Mouse (Mus musculus) liver, postnatal 0 days (tissue): Measurements from ENCODE around the gene Rbfox3. TPM values are rescaled to one million over a fixed set of nuclear protein-coding genes. Genes with fewer than 3 reads are reported as not detected.
A peak's percentile ranks its signal among the peaks of the same experiment; 100 is the strongest.

ENCODE experiments used
- ATAC-seq: fragments of 200-750 bp; cut with Nextera tagmentation; 2 replicates; pipeline ENCODE4 v1.8.0; 2017; ENCODE audit warnings: mild to moderate bottlenecking, moderate library complexity
- DNase-seq: peaks from one replicate; pipeline ENCODE4 v3.0.0-alpha.2; 2016
- H3K27ac ChIP-seq: fragments of 300-500 bp; sonication (generic); 2 replicates; pipeline ENCODE4 v1.5.1; 2014; ENCODE audit warnings: antibody characterized with exemption, moderate library complexity, mild to moderate bottlenecking, low read depth
- H3K27me3 ChIP-seq: fragments of 300-500 bp; sonication (generic); 2 replicates; pipeline ENCODE4 v1.6.1; 2014; ENCODE audit warnings: low read length, control low read depth, mixed read lengths; ENCODE audit not compliant: insufficient read depth
- H3K36me3 ChIP-seq: fragments of 300-500 bp; sonication (generic); replicated peaks from 2 replicates; pipeline ENCODE4 v1.6.1; 2014; ENCODE audit warnings: mild to moderate bottlenecking, control low read depth, low read length, moderate library complexity, mixed read lengths; ENCODE audit not compliant: insufficient read depth
- H3K4me1 ChIP-seq: fragments of 300-500 bp; sonication (generic); 2 replicates; pipeline ENCODE4 v1.6.1; 2014; ENCODE audit warnings: antibody characterized with exemption, mild to moderate bottlenecking, control low read depth; ENCODE audit not compliant: insufficient read depth
- H3K4me2 ChIP-seq: fragments of 300-500 bp; sonication (generic); 2 replicates; pipeline ENCODE4 v1.6.1; 2014; ENCODE audit warnings: low read depth, mild to moderate bottlenecking, low read length, moderate library complexity, mixed read lengths
- H3K4me3 ChIP-seq: fragments of 300-500 bp; sonication (generic); 2 replicates; pipeline ENCODE4 v1.5.1; 2014; ENCODE audit warnings: low read depth, low read length
- H3K9ac ChIP-seq: fragments of 300-500 bp; sonication (generic); replicated peaks from 2 replicates; pipeline ENCODE4 v1.6.1; 2014; ENCODE audit warnings: mild to moderate bottlenecking, moderate library complexity
- H3K9me3 ChIP-seq: fragments of 300-500 bp; sonication (generic); 2 replicates; pipeline ENCODE4 v1.6.1; 2016; ENCODE audit warnings: mild to moderate bottlenecking, control low read depth, low read length, mixed read lengths
- CTCF ChIP-seq: sonication (generic); IDR thresholded peaks from 2 replicates; pipeline ENCODE4 v1.5.1; 2016; ENCODE audit warnings: antibody characterized with exemption, low read depth
- EP300 ChIP-seq: IDR thresholded peaks from 2 replicates; pipeline ENCODE4 v1.6.1; 2016; ENCODE audit warnings: antibody characterized with exemption, low read depth, mild to moderate bottlenecking
- WGBS: fragments of 180-500 bp; shearing (Covaris S2); extraction: QIAGEN DNeasy Blood & Tissue Kit; methylation state at CpG from one replicate; pipeline ENCODE4 v1.1.7; 2014; ENCODE audit not compliant: insufficient replicate concordance; 5-methylcytosine and 5-hydroxymethylcytosine counted together
- polyA plus RNA-seq: library from polyadenylated mRNA; unstranded; fragments of >200 nt; fragmentation: Nextera tagmentation; extraction: Ambion mirVana; gene quantifications from 2 replicates; pipeline ENCODE4 v1.2.1, GENCODE M21; 2015

Rbfox3 gene
- polyA plus RNA-seq, 1 experiment from 2014 or later, result 0.73 TPM

DNA sequence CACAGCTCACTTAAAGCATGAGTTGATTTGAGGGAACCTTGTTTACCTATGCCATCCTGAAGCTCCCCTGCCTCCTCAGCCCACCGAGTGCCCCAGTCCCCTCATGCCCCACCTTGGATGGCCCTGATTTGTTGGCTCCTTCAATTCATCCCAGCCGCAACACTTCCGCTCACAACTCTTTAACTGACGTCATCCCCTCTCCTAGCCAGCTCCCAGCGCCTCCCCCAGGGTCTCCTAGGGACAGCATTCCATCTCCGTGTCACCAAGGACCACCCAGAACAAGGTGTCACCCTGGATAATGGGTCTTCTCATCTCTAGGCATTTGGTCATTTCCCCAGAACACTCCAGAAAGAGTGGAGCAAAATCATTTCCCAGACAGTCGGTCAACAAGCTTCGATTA lies 188.2 kb downstream of the Rbfox3 start:
- 58% methylated on average over 8 of the region's 8 CpGs for WGBS
- no peak overlapping the region for H3K9ac ChIP-seq
- peaks cover 27% of the 10 kb centered on the region for H3K4me1 ChIP-seq
- TF ChIP-seq CTCF, result no peak
- TF ChIP-seq EP300, result no peak
- H3K9me3 ChIP-seq, result no peaks in the 10 kb centered on the region
- 0 out of 2 replicates have a peak, but pooled peaks have one; percentile 4 for ATAC-seq
- H3K36me3 ChIP-seq, result no peaks in the 10 kb centered on the region
- H3K4me3 ChIP-seq, result no peak overlapping the region
- DNase-seq, result peak; percentile 49
- no peaks in the 10 kb centered on the region for H3K27me3 ChIP-seq
- peak overlapping the region; percentile 55; the same call in 1 of the 2 replicates for H3K27ac ChIP-seq
- 0 out of 2 replicates have a peak overlapping the region, but pooled peaks have one; percentile 4 for H3K4me2 ChIP-seq

DNA sequence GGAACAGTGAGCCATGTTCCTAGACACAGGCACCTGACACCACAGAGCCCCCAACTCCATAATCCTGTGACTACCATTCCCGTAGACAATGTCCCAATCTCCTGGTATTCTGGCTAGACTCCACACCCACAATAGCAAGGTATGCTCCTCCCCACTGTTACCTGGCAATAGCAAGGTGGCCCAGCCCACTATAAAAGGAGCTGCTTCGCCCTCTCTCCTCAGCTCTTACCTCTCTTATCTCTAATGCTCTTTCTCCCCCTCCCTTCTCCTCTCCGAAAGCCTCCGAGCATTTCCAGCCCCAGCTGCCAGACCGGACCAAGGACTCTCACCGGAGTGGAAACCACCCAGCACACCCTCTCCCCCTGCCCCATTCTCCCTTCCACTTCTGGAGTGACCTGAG lies 189.5 kb downstream of the Rbfox3 start:
- H3K4me3 ChIP-seq, result no peak overlapping the region
- no peaks in the 10 kb centered on the region for H3K36me3 ChIP-seq
- no peak overlapping the region for H3K27ac ChIP-seq
- no peak overlapping the region for H3K9ac ChIP-seq
- H3K4me2 ChIP-seq, result no peak overlapping the region
- WGBS, result 43% methylated on average over 6 of the region's 6 CpGs
- no peaks in the 10 kb centered on the region for H3K9me3 ChIP-seq
- peaks cover 18% of the 10 kb centered on the region for H3K4me1 ChIP-seq
- no peaks in the 10 kb centered on the region for H3K27me3 ChIP-seq
- no peak for TF ChIP-seq EP300
- TF ChIP-seq CTCF, result no peak
- DNase-seq (no peak), ATAC-seq (no peak)

DNA sequence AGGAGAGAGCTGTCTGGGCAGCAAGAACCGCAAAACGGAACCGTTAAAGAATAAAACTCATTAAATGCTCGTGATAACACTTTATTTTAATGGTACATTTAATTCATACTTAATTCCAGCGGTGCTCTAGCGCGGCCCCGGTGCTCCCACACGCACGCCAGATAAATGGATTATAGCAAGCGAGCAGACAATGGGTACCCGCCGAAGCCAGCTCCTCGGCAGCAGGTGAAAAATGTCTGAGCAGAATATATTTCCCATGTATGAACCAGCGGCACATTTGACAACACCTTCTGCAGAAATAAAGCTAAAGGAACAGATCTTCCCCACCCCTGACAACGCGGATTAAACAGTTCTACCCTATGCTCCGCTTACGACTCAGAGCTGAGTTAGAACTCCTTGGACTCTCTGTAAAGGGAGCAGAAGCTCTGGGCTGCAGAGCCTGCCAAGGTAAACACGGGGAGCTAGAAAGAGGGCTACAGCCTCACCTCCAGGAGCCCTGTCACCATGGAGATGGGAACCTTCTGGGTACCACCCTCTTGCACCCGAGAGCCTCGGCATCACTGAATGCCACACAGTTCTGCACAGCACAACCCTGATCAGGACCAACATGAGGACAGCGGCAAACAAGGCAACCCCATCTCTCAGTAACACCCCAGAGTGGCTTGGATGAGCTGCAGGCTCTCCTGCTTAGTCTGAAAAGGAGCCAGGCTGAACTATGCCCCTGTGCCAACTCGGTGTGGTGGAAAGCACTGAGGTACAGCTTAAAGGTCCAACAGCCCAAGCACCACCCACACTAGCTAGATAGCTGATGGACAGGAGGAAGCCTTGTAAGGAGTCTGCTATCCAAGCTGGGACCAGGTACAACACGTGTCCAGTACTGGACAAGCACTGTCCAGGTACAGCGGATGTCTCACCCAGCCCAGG lies 196.5 kb downstream of the Rbfox3 start:
- Histone ChIP-seq H3K27ac (no peak overlapping the region), H3K36me3 (no peaks in the 10 kb centered on the region), H3K9ac (no peak overlapping the region), H3K27me3 (no peaks in the 10 kb centered on the region), H3K9me3 (no peaks in the 10 kb centered on the region), H3K4me1 (no peaks in the 10 kb centered on the region), H3K4me3 (no peak overlapping the region), H3K4me2 (no peak overlapping the region)
- ATAC-seq (no peak), DNase-seq (no peak)
- WGBS, result 78% methylated on average over 26 of the region's 26 CpGs
- TF ChIP-seq EP300, result no peak
- no peak for TF ChIP-seq CTCF

DNA sequence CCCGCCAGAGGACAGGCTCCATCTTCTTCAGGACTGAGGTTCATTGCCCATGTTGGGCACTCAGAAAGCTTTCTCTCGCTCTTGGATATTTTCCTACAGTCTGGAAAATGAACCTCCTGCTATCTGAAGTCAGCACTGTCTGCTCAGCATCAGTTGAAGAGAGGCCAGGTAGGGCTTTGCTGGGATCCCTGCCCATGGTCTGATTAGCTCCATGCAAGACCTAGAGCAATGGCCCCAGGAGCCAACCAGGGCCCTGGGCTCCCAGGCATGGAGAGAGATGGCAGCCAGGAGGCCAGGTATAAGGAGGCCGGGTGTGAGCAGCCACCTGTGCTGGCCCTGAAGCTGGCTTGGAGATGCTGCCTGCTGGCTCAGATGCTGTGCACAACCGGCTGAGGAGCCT lies 198.6 kb downstream of the Rbfox3 start:
- Histone ChIP-seq H3K27me3 (no peaks in the 10 kb centered on the region), H3K4me1 (no peaks in the 10 kb centered on the region), H3K9ac (no peak overlapping the region), H3K4me3 (no peak overlapping the region), H3K36me3 (no peaks in the 10 kb centered on the region), H3K27ac (no peak overlapping the region), H3K9me3 (no peaks in the 10 kb centered on the region), H3K4me2 (no peak overlapping the region)
- WGBS, result 66% methylated on average over 4 of the region's 4 CpGs
- ATAC-seq, result no peak
- TF ChIP-seq EP300 (no peak), CTCF (no peak)
- DNase-seq, result no peak

DNA sequence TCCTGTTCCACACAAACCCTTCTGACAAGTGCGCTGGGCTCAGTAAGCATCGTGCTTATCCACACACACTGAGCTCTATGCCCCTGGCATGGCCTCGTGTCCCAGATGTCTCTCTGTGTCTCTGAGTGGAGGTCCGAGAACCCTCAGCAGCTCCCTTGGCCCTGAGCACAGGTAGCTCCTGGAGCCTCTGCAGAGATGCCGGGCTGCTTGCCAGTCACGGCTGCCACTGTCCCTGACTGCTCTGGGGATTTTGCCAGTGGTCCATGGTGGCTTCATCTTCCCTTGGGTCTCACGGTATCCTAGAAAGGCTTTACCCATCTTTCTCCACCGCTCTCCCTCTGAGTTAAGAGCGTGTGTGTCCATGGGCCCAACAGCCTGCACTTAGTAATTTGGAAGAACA lies 199.3 kb downstream of the Rbfox3 start:
- TF ChIP-seq CTCF (no peak), EP300 (no peak)
- DNase-seq (no peak), ATAC-seq (no peak)
- no peak overlapping the region for H3K4me3 ChIP-seq
- H3K9ac ChIP-seq, result no peak overlapping the region
- no peaks in the 10 kb centered on the region for H3K4me1 ChIP-seq
- H3K36me3 ChIP-seq, result no peaks in the 10 kb centered on the region
- no peaks in the 10 kb centered on the region for H3K9me3 ChIP-seq
- WGBS, result 68% methylated on average over 9 of the region's 9 CpGs
- no peak overlapping the region for H3K27ac ChIP-seq
- no peak overlapping the region for H3K4me2 ChIP-seq
- H3K27me3 ChIP-seq, result no peaks in the 10 kb centered on the region

DNA sequence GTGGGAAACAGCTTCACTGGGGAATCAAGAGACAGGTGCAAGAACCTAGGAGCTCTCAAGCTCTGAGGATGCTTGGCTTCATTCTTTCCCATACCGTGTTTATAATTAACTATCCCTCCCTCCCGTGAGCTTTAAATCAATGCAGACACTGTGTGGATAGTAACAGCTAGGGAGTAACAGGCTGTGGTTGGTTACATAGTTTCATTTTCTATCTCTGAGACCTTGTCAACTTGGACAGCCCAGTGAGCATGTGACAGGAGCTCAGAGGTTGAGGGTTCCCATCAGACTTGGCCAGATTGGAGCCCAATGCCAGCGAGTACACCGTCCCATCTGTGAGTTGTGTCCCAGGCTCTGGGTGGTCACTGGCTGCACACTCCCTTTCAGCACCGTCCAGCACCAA lies 201.4 kb downstream of the Rbfox3 start:
- no peaks in the 10 kb centered on the region for H3K27me3 ChIP-seq
- H3K4me1 ChIP-seq, result no peaks in the 10 kb centered on the region
- H3K4me3 ChIP-seq, result no peak overlapping the region
- ATAC-seq (peak; percentile 69; the same call in 1 of the 2 replicates), DNase-seq (no peak)
- no peaks in the 10 kb centered on the region for H3K9me3 ChIP-seq
- H3K36me3 ChIP-seq, result no peaks in the 10 kb centered on the region
- H3K4me2 ChIP-seq, result no peak overlapping the region
- TF ChIP-seq EP300 (no peak), CTCF (no peak)
- H3K27ac ChIP-seq, result no peak overlapping the region
- WGBS, result 56% methylated on average over 5 of the region's 5 CpGs
- H3K9ac ChIP-seq, result no peak overlapping the region
